Mouse (Mus musculus) WW6 (cell line): ENCODE measurements around the gene Cwc22.

Experiments used
- DNase-seq: peaks from one replicate; pipeline ENCODE4 v3.0.0-alpha.2; 2013; ENCODE audit warnings: low read depth, low spot score

Cwc22 gene

GRCm38 (mm10) chr2:77970556-77970955 is 24.4 kb upstream of the Cwc22 start:
- no peak for DNase-seq

- no peak for DNase-seq
Measured at GRCm38 (mm10) chr2:77969956-77970355, 23.8 kb upstream of the Cwc22 start.

DNA sequence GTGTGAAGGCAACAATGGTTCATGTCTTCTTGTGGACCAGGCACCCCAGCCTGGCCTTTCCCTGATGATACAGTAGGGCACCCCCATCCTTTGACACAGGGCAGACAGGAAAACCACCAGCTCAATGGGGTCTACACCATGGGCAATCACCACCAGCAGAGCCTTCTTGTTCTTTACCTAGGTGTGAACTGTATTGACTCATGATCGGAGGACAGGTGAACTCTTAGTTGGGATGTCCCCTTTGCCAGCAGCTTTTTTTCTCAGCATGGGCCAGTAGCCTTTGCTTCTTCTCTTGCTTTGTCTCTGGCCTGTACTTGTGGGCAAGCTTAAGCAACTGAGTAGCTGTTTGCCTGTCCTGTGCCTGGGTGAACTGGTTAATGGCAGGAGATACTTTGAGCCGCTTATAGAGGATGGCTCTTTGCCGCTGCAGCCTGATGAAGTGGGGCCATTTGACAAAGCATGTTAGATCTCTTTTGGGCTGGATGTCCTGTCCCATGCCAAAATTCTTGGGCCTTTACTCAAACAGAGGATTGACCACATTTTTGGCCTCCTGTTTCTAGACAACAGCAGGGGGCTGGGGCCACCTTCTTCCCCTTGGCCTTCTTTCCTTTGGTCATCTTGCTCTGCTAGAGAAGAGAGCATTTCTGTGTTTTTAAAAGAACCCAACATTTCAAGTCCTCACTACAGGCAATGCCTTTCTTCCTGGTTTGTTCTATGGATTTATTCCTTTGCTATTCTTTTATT is 16.4 kb upstream of the Cwc22 start:
- DNase-seq = no peak

DNA sequence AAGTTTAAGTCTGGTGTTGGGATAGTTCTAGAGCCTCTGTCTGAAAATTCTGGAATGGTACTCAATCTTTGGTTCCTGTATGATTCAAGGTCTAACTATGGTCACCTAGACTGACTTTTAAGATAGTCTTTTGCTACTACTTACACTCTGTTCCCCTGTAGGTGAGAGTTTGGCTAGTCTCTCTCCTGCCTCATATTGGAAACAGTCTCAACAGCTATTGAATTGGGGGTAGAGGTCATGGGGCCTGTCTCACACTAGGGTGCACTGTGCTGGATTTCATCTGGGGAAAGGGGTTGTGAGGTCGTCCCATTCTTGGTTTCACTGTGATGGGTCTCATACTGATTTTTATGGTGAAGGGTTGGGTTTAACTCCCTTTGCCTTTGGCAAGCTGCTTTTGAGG is 15.1 kb upstream of the Cwc22 start:
- DNase-seq = no peak

- no peak for DNase-seq
Measured at GRCm38 (mm10) chr2:77960711-77961110, 14.5 kb upstream of the Cwc22 start.

DNA sequence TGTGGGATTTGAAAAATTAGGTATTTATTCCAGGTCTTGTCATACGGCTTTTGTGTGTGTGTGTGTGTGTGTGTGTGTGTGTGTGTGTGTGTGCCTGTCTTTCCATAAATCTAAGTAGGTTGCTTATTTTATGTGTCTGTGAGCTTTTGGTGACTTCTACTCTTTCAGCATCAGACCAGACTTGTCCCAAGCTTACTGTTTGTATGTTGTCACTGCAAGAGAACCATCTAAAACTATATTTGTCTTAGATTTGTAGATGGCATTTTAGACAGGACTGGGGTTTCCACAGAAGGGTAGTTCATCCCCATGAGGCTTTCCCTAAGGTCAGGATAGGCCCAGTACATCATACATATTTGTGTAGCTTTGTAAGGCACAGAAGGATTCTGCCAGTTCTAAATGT is 13.2 kb upstream of the Cwc22 start:
- no peak for DNase-seq

DNA sequence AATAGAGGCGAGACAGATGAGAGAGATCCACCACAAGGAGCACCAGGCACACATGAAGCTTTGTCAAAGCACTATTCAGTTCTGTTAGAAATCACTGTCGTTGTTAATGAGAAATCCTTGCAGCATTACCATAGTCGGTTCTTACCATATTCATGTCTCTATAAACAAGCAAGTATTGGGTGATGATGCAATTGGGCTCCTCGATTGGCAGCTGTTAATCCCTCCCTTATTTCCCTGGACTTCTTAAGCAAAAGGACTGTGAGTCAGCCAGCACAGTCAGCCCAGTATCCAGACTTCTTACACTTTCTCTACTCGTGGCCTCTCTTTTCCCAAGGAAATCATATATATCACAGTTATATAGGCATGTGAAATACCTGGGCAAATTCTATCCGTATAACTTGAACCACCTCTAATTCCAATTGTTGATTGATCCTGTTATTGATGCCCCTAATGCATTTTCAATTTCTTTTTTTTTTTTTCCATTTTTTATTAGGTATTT is 5.3 kb upstream of the Cwc22 start:
- no peak for DNase-seq

DNA sequence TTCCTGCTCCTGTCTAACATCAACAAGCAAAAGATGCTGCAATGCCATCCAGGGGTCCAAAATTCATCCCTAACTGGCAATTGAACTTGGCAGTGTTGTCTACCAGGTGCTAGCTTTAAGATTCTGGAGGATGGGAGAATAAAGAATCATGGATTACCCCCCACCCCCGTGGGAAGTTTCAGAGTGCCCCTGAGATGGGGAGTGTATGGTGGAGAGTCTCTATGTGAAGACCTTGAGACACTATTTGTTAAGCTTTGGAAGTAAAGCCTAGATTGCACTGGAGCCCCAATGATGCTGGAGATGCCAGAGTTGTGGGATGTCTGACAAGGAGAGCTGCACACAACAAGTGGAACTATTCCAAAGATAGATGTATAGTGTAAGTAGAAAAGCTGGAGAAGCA is 3.9 kb upstream of the Cwc22 start:
- no peak for DNase-seq

DNA sequence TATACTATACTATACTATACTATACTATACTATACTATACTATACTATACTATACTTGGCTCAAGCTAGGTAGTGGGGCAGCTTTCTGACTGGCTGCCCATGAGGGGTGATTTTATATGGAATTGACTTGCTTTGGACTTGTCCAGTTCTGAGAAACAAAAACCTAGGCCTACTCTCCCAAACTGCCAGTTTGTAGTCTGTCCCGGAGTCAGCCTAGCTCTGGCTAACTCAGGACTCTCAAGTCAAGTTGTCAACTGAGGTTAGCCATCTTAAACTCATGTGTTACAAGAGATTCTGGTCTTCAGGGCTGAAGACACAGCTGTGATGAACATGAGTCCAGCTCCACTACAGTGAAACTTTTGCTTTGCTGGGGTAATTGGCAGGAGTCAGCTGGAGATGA is 3.3 kb upstream of the Cwc22 start:
- DNase-seq = no peak

- no peak for DNase-seq
Measured at GRCm38 (mm10) chr2:77948921-77949320, 2.7 kb upstream of the Cwc22 start.

- no peak for DNase-seq
Measured at GRCm38 (mm10) chr2:77948126-77948525, 2.0 kb upstream of the Cwc22 start.

DNA sequence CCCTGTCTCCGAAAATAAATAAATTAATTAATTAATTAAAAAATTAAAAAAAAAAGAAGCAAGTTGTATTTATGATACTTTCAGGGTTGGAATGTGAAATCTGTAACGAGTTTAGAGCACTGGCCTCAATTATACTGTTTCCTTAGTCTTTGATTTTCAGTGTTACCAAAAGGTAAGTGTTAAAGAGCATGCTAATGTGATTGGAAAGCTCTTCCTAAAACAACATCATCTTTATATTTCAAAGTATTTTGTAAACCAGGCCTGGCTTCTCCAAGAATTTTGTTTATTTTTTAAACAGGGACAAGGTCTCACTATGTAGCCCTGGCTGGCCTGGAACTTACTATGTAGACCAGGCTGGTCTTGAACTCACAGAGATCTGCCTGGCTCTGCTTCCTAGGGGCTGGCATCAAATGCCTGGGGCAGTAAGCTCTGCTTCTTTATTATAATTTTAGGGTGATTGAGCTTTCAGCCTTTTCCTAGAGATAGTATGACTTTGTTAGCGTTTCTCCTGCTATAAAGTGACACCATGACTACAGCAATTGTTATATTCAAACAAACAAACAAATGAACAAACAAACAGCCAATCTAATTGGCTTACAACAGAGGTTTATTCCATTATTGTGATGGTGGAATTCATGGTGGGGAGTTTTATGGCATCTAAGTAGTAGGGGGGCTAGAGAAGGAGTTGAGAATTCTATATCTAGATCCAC is 1.1 kb upstream of the Cwc22 start:
- DNase-seq = no peak

- DNase-seq = no peak
Measured at GRCm38 (mm10) chr2:77944860-77945595, 1.1 kb downstream of the Cwc22 start.

DNA sequence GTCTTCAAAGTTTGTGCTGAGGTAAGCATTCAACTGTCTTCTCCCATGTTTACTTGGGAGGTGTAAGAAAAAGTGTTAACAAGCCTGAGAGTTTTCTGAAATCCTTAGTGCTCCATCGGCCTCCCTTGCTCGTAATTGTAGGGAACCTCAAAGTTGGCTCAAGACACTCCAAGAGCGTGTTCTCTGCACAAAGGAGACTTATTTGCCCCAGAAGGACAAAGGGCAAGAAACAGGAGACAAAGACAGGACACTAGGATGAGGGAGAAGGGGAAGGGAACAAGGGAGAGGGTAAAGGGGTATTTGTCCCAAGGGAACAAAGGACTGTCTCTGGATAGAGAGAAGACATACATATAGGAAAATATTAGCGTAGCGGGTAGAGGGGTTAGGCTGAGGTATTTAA is 1.9 kb downstream of the Cwc22 start:
- DNase-seq = no peak

DNA sequence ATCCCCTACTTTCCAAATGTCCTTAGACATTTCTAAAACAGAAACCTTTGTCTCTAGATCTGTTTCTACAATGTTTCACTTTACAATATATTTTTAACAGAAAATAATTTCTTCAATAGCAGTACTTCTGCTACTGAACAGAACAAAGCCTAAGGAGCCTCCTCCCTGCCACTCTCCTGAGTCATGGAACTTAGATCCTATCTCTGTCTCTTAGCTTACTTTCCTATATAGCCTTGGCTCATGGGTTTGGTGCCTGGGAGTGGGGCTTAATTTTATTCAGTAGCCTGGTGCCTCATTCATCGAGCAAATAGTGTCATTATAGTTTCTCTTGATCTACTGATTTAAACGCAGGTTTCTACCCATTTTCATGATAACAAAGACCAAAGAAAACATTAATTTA is 4.2 kb downstream of the Cwc22 start:
- no peak for DNase-seq

DNA sequence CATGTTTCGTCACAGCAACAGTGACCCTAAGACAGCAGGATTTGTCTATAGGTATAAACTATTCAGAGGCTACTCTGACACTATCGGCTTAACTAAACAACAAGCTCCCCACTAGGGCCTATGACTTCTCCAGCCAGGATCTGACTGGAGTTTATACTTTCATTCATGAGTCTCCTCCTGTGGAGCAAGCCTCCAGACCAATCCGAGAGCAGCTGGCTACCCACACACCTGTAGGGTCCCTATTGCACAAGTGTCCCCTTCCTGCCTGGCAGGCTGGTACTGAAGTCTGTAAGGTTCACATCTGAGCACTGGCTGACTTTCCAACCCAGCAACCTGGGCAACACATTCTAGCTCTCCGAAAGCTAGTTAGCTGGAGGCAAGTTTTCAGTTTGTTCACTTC is 7.9 kb downstream of the Cwc22 start:
- no peak for DNase-seq

GRCm38 (mm10) chr2:77937818-77938217 is 8.4 kb downstream of the Cwc22 start:
- DNase-seq = no peak

DNA sequence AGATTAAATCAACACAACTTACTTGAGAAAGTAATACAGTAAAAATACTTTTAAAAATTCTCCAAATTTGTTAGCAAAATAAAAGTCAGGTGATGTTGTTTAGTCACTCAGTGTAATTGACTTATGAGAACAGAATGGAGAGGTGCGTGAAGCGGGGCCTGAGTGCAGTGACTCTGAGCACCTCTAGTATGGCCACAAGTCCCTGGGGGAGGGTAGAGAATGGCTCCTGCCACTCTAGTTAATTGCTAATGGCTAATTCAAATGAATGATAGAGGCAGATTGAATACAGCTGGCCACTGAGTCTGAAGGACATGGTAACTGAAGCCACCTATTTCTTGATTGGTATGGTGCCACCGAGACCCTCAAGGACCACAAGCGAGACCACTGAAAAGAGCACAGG is 12.0 kb downstream of the Cwc22 start:
- no peak for DNase-seq

DNA sequence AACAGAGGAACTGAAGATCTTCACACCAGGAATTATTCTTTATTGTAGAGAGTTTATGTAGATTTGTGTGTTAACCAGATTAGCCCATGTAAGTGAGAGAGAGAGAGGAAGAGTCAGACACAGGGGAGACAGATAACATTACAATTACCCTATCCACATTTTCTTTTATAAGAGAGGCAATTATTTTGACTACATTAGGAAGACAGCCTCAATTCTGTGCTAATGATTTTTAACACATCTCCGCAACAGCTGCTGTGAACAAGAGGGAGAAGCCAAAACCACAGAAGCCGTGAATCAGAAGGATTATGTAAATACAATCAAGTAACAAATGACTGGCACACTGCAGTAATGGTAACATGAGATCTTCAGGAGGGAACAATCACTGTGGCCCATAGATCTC is 12.5 kb downstream of the Cwc22 start:
- no peak for DNase-seq

- DNase-seq = no peak
Measured at GRCm38 (mm10) chr2:77931958-77932357, 14.2 kb downstream of the Cwc22 start.

- DNase-seq = no peak
Measured at GRCm38 (mm10) chr2:77928352-77928751, 17.8 kb downstream of the Cwc22 start.

- no peak for DNase-seq
Measured at GRCm38 (mm10) chr2:77926468-77926867, 19.7 kb downstream of the Cwc22 start.

DNA sequence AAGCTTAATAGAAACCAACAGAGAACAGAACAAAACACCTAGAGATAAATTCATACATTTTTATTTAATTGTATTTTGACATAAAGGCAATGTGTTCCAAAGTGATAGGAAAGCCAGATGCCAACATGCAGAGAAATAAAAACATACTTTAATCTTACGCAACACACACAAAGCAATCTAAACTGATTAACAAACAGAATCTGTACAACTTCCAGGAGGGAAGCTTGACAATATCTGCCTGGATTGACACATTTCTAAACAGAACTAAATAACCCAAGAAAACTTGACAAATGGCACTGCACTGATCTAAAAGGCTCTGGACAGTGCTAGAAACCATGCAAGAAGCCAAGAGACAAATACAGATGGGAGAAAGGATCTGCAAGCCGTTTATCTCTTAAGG is 20.2 kb downstream of the Cwc22 start:
- no peak for DNase-seq
